Mouse (Mus musculus): Measurements from ENCODE around the gene Chil1.

The Chil1 gene

GRCm38 (mm10) chr1:134201751-134202420 lies 19.9 kb downstream of the Chil1 start:
- peak in 1 of 2 experiments; percentile 62 for DNase-seq (ENCODE audit: low spot score in 2 of 2)

- peak in 1 of 2 experiments; percentile 72 for DNase-seq (ENCODE audit: low spot score in 2 of 2)
Measured at GRCm38 (mm10) chr1:134204230-134204629, 22.3 kb downstream of the Chil1 start.

- DNase-seq (ENCODE audit: low spot score in 2 of 2): no peak
Measured at GRCm38 (mm10) chr1:134205296-134206018, 23.5 kb downstream of the Chil1 start.

GRCm38 (mm10) chr1:134206085-134206484 lies 24.1 kb downstream of the Chil1 start:
- no peak for DNase-seq (ENCODE audit: low spot score in 2 of 2)

GRCm38 (mm10) chr1:134210179-134210755 lies 28.3 kb downstream of the Chil1 start:
- no peak for DNase-seq (ENCODE audit: low spot score in 2 of 2)

GRCm38 (mm10) chr1:134211043-134211442 lies 29.1 kb downstream of the Chil1 start:
- no peak for DNase-seq (ENCODE audit: low spot score in 2 of 2)

- no peak for DNase-seq (ENCODE audit: low spot score in 2 of 2)
Measured at GRCm38 (mm10) chr1:134211631-134212030, 29.7 kb downstream of the Chil1 start.

- no peak for DNase-seq (ENCODE audit: low spot score in 2 of 2)
Measured at GRCm38 (mm10) chr1:134212351-134212750, 30.4 kb downstream of the Chil1 start.

GRCm38 (mm10) chr1:134213405-134213804 lies 31.4 kb downstream of the Chil1 start:
- DNase-seq (ENCODE audit: low spot score in 2 of 2): no peak

- no peak for DNase-seq (ENCODE audit: low spot score in 2 of 2)
Measured at GRCm38 (mm10) chr1:134215059-134215458, 33.1 kb downstream of the Chil1 start.

- no peak for DNase-seq (ENCODE audit: low spot score in 2 of 2)
Measured at GRCm38 (mm10) chr1:134215751-134216628, 34.0 kb downstream of the Chil1 start.

GRCm38 (mm10) chr1:134216629-134216971 lies 34.6 kb downstream of the Chil1 start:
- DNase-seq (ENCODE audit: low spot score in 2 of 2): no peak

GRCm38 (mm10) chr1:134217028-134217481 lies 35.1 kb downstream of the Chil1 start:
- no peak for DNase-seq (ENCODE audit: low spot score in 2 of 2)

GRCm38 (mm10) chr1:134217942-134218341 lies 36.0 kb downstream of the Chil1 start:
- no peak for DNase-seq (ENCODE audit: low spot score in 2 of 2)

- DNase-seq (ENCODE audit: low spot score in 2 of 2): no peak
Measured at GRCm38 (mm10) chr1:134219608-134220007, 37.6 kb downstream of the Chil1 start.

- no peak for DNase-seq (ENCODE audit: low spot score in 2 of 2)
Measured at GRCm38 (mm10) chr1:134221172-134221571, 39.2 kb downstream of the Chil1 start.

- no peak for DNase-seq (ENCODE audit: low spot score in 2 of 2)
Measured at GRCm38 (mm10) chr1:134222122-134223055, 40.4 kb downstream of the Chil1 start.

- no peak for DNase-seq (ENCODE audit: low spot score in 2 of 2)
Measured at GRCm38 (mm10) chr1:134224649-134225227, 42.8 kb downstream of the Chil1 start.

GRCm38 (mm10) chr1:134225375-134225774 lies 43.4 kb downstream of the Chil1 start:
- DNase-seq (ENCODE audit: low spot score in 2 of 2): no peak

GRCm38 (mm10) chr1:134226739-134227138 lies 44.8 kb downstream of the Chil1 start:
- DNase-seq (ENCODE audit: low spot score in 2 of 2): no peak

Data from left cerebral cortex, adult 9 months (tissue).